Mouse (Mus musculus): ENCODE data around the gene Rgs6. TPM values are rescaled to one million over a fixed set of nuclear protein-coding genes. Genes with fewer than 3 reads are reported as not detected.

The Rgs6 gene
- total and polyA plus RNA-seq, 2 experiments = 0.09 TPM; not detected in 1

DNA sequence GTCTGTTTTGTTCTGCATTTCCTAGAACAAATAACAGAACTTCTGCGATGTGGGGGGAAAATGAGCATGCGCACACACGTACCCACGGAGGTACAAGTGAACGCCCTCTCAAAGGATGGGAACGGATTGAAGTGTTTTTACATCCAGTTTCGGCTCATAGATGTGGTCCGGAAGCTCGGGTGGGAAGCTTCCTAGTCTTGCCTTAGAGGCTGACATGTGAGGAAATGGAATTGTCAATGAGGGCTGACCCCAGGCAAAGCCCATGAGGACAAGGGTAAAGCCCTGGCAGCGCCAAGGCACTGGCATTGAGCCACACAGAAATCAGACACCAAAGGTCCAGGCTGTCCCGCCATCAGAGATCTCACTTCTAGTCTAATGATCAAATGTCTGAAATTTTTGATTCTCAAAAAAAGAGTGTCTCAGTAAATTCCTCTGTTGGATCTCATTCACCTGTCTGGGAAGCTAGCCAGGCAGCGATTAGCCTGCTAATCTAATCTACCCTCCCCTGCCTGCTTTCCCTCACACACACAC is 457.0 kb downstream of the Rgs6 start:
- TF ChIP-seq CTCF (IDR thresholded peaks at IDR 0.05; ENCODE audit: low read depth, low read length) (no peak), POLR2A (IDR thresholded peaks at IDR 0.05; ENCODE audit: extremely low read depth, insufficient read depth, low read length) (no peak)
- Histone ChIP-seq H3K4me1 (ENCODE audit: control insufficient read depth, insufficient read depth, low read length) (no peaks in the 10 kb centered on the region), H3K4me3 (ENCODE audit: insufficient read depth, low read depth, low read length) (no peak overlapping the region), H3K27ac (replicated peaks; ENCODE audit: insufficient read depth, low read depth, low read length) (no peak overlapping the region), H3K36me3 (ENCODE audit: control insufficient read depth, insufficient read depth, low read length) (no peaks in the 10 kb centered on the region), H3K9ac (ENCODE audit: low read depth, low read length) (no peak overlapping the region), H3K79me2 (ENCODE audit: control insufficient read depth, insufficient read depth, low read length) (no peaks in the 10 kb centered on the region), H3K27me3 (ENCODE audit: control insufficient read depth, insufficient read depth, low read length) (no peaks in the 10 kb centered on the region)
- WGBS = 63% methylated on average over 12 of the region's 12 CpGs
- DNase-seq (ENCODE audit: extremely low read depth, low read depth, low spot score) = peak; percentile 8

- no peak overlapping the region for H3K9ac ChIP-seq (ENCODE audit: low read depth, low read length)
- no peaks in the 10 kb centered on the region for H3K36me3 ChIP-seq (ENCODE audit: control insufficient read depth, insufficient read depth, low read length)
- no peak for TF ChIP-seq CTCF (IDR thresholded peaks at IDR 0.05; ENCODE audit: low read depth, low read length)
- no peak for TF ChIP-seq POLR2A (IDR thresholded peaks at IDR 0.05; ENCODE audit: extremely low read depth, insufficient read depth, low read length)
- DNase-seq (ENCODE audit: extremely low read depth, low read depth, low spot score) = no peak
- H3K27ac ChIP-seq (replicated peaks; ENCODE audit: insufficient read depth, low read depth, low read length) = no peak overlapping the region
- no peaks in the 10 kb centered on the region for H3K27me3 ChIP-seq (ENCODE audit: control insufficient read depth, insufficient read depth, low read length)
- no peaks in the 10 kb centered on the region for H3K79me2 ChIP-seq (ENCODE audit: control insufficient read depth, insufficient read depth, low read length)
- H3K4me3 ChIP-seq (ENCODE audit: insufficient read depth, low read depth, low read length) = no peak overlapping the region
- no peaks in the 10 kb centered on the region for H3K4me1 ChIP-seq (ENCODE audit: control insufficient read depth, insufficient read depth, low read length)
- WGBS = 97% methylated on average over 9 of the region's 9 CpGs
Measured at GRCm38 (mm10) chr12:83046734-83047133, 458.6 kb downstream of the Rgs6 start.

DNA sequence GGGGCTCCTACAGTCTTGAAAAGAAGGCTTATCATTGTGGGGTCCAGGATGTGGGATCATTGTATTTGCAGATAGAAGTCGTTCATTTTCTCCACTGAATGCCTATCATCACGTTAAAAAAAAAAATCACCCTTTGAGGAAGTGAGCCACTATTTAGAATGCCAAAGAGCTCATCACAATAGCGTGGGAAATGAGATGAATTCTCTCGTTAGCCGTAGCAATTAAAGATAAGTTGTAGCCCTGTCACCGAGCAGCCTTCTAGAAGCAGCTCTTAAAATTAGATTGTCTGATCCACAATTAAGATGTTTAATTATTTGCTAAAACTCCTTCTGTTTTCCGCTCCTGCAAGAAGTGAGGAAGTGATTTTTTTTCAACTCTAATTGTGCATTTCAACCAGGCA is 459.6 kb downstream of the Rgs6 start:
- Histone ChIP-seq H3K36me3 (ENCODE audit: control insufficient read depth, insufficient read depth, low read length) (no peaks in the 10 kb centered on the region), H3K27ac (replicated peaks; ENCODE audit: insufficient read depth, low read depth, low read length) (no peak overlapping the region), H3K27me3 (ENCODE audit: control insufficient read depth, insufficient read depth, low read length) (no peaks in the 10 kb centered on the region), H3K4me1 (ENCODE audit: control insufficient read depth, insufficient read depth, low read length) (no peaks in the 10 kb centered on the region), H3K9ac (ENCODE audit: low read depth, low read length) (no peak overlapping the region), H3K79me2 (ENCODE audit: control insufficient read depth, insufficient read depth, low read length) (no peaks in the 10 kb centered on the region), H3K4me3 (ENCODE audit: insufficient read depth, low read depth, low read length) (no peak overlapping the region)
- TF ChIP-seq POLR2A (IDR thresholded peaks at IDR 0.05; ENCODE audit: extremely low read depth, insufficient read depth, low read length) (no peak), CTCF (IDR thresholded peaks at IDR 0.05; ENCODE audit: low read depth, low read length) (no peak)
- WGBS = 67% methylated on average over 7 of the region's 7 CpGs
- DNase-seq (ENCODE audit: extremely low read depth, low read depth, low spot score) = no peak

DNA sequence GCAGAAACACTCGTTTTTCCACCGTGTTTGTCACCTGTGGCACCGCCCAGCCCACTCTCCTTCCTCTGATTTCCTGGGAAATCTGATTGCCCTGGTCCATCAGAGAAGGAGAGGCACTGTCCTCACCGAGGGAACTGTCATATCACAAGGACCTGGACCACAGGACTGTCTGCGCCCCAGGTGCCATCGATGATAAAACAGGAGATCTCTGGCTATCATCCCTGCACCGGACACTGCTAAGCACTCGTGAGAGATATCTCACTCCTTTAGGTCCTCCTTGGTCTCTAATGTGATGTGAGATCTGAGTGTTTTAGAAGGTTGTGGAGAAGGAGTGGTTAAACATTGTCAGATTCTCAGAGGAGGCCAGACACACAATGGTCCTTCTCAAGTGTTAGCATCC is 462.4 kb downstream of the Rgs6 start:
- Histone ChIP-seq H3K36me3 (ENCODE audit: control insufficient read depth, insufficient read depth, low read length) (no peaks in the 10 kb centered on the region), H3K27ac (replicated peaks; ENCODE audit: insufficient read depth, low read depth, low read length) (no peak overlapping the region), H3K79me2 (ENCODE audit: control insufficient read depth, insufficient read depth, low read length) (no peaks in the 10 kb centered on the region), H3K4me1 (ENCODE audit: control insufficient read depth, insufficient read depth, low read length) (peaks cover 3% of the 10 kb centered on the region), H3K4me3 (ENCODE audit: insufficient read depth, low read depth, low read length) (no peak overlapping the region), H3K9ac (ENCODE audit: low read depth, low read length) (no peak overlapping the region), H3K27me3 (ENCODE audit: control insufficient read depth, insufficient read depth, low read length) (no peaks in the 10 kb centered on the region)
- DNase-seq (ENCODE audit: extremely low read depth, low read depth, low spot score) = no peak
- 81% methylated on average over 8 of the region's 8 CpGs for WGBS
- TF ChIP-seq CTCF (IDR thresholded peaks at IDR 0.05; ENCODE audit: low read depth, low read length) (no peak), POLR2A (IDR thresholded peaks at IDR 0.05; ENCODE audit: extremely low read depth, insufficient read depth, low read length) (no peak)

- DNase-seq (ENCODE audit: extremely low read depth, low read depth, low spot score) = no peak
- Histone ChIP-seq H3K79me2 (ENCODE audit: control insufficient read depth, insufficient read depth, low read length) (no peaks in the 10 kb centered on the region), H3K27ac (replicated peaks; ENCODE audit: insufficient read depth, low read depth, low read length) (no peak overlapping the region), H3K4me1 (ENCODE audit: control insufficient read depth, insufficient read depth, low read length) (peaks cover 5% of the 10 kb centered on the region), H3K27me3 (ENCODE audit: control insufficient read depth, insufficient read depth, low read length) (no peaks in the 10 kb centered on the region), H3K9ac (ENCODE audit: low read depth, low read length) (no peak overlapping the region), H3K36me3 (ENCODE audit: control insufficient read depth, insufficient read depth, low read length) (no peaks in the 10 kb centered on the region), H3K4me3 (ENCODE audit: insufficient read depth, low read depth, low read length) (no peak overlapping the region)
- no peak for TF ChIP-seq CTCF (IDR thresholded peaks at IDR 0.05; ENCODE audit: low read depth, low read length)
- no peak for TF ChIP-seq POLR2A (IDR thresholded peaks at IDR 0.05; ENCODE audit: extremely low read depth, insufficient read depth, low read length)
- 80% methylated on average over 4 of the region's 4 CpGs for WGBS
Measured at GRCm38 (mm10) chr12:83052391-83052790, 464.3 kb downstream of the Rgs6 start.

DNA sequence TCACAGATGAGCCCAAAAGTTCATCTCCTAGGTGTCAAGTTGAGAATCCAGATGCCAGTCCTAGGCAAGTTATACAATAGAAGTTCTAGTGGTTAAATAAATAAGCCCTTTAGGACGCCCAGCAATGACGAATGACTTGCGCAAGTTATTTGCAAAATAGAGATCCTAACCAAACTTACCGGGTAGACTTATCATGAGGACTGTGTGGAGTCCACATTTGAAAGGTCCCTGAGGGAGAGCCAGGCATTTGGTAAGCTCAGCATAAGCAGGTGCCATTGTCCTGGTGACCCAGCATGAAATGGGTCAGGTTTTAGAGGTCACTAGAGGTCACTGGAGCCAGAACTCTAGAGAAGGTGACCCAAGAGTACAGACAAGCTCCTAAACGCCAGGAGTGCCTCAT is 467.6 kb downstream of the Rgs6 start:
- Histone ChIP-seq H3K36me3 (ENCODE audit: control insufficient read depth, insufficient read depth, low read length) (no peaks in the 10 kb centered on the region), H3K27ac (replicated peaks; ENCODE audit: insufficient read depth, low read depth, low read length) (no peak overlapping the region), H3K4me3 (ENCODE audit: insufficient read depth, low read depth, low read length) (no peak overlapping the region), H3K27me3 (ENCODE audit: control insufficient read depth, insufficient read depth, low read length) (no peaks in the 10 kb centered on the region), H3K79me2 (ENCODE audit: control insufficient read depth, insufficient read depth, low read length) (no peaks in the 10 kb centered on the region), H3K9ac (ENCODE audit: low read depth, low read length) (no peak overlapping the region), H3K4me1 (ENCODE audit: control insufficient read depth, insufficient read depth, low read length) (peaks cover 5% of the 10 kb centered on the region)
- DNase-seq (ENCODE audit: extremely low read depth, low read depth, low spot score) = peak; percentile 98
- no peak for TF ChIP-seq POLR2A (IDR thresholded peaks at IDR 0.05; ENCODE audit: extremely low read depth, insufficient read depth, low read length)
- no peak for TF ChIP-seq CTCF (IDR thresholded peaks at IDR 0.05; ENCODE audit: low read depth, low read length)
- 30% methylated on average over 5 of the region's 5 CpGs for WGBS
